Mouse (Mus musculus) left cerebral cortex, postnatal 36 days (tissue): ENCODE measurements around the gene 0610030E20Rik. TPM values are rescaled to one million over a fixed set of nuclear protein-coding genes. Genes with fewer than 3 reads are reported as not detected.
A peak's percentile ranks its signal among the peaks of the same experiment; 100 is the strongest.

Experiments
- DNase-seq, 2 experiments: peaks; one replicate each; pipeline ENCODE4 v3.0.0; 2021 to 2022; ENCODE audit warnings: low spot score in 2 of 2, mixed read lengths in 1 of 2
- intact Hi-C: fragments of 180-260 bp; cut with DNase I; formaldehyde crosslinking; loops from one replicate; pipeline ENCODE4 v1.15.1; 2025
- total RNA-seq, 2 experiments: library from RNA; stranded (reverse); gene quantifications; 2 replicates each; pipeline ENCODE4 v1.2.3; 2021

0610030E20Rik gene
- total RNA-seq, 2 experiments from 2014 or later: 13.9 to 19.0 TPM

DNA sequence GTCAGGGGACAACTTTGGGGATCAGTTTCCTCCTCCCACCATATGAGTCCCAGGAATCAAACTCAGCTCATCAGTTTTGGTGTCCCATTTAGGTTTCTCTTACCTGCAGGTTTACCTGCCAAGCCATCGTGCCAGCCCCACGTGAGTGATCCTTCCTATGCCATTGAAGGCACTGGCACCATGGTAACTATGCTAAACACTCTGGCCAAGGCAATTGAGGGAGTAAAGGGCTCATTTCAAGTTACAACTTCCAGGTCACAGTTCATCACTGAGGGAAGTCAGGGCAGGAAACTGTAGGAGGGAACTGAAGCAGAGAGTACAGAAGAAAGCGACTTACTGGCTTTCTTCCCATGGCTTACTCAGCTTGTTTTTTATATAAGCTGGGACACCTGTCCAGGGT is 19.2 kb downstream of the 0610030E20Rik start:
- intact Hi-C loops: loop anchor here (5.0 kb wide), 1 partner anchor 41 kb away; no protein-coding TSS in a partner anchor
- no peak for DNase-seq

- intact Hi-C loops: loop anchor here (5.0 kb wide), 1 partner anchor 40 kb away; no protein-coding TSS in a partner anchor
- DNase-seq: no peak
Measured at GRCm38 (mm10) chr6:72366844-72367443, 19.8 kb downstream of the 0610030E20Rik start, which contains the start of gene Rnf181. Rnf181 (minus strand) TSS chr6:72366956.

DNA sequence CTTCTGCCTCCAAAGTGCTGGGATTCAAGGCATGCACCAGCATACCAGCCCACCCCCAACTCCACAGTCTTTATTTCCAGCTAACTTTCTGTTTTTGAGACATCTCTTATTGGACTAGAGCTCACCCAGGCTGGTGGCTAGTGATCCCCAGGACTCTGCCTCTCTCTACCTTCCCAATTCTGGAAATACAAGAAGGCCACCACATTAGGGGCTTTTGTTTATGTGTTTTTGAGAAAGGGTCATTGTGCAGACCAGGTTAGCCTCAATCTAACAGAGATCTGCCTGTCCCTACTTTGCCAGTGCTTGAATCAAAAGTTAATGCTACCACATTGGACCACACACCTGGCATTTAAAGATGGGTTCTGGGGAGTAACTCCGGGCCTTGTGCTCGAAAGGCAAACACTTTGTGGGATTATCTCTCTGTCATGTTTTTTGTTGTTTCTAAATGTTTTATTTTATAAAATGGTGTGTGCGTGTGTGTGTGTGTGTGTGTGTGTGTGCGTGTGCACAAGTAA is 20.4 kb downstream of the 0610030E20Rik start:
- DNase-seq: no peak
- intact Hi-C loops: loop anchor here (5.0 kb wide), 1 partner anchor 40 kb away; no protein-coding TSS in a partner anchor

GRCm38 (mm10) chr6:72369557-72369956 is 22.4 kb downstream of the 0610030E20Rik start:
- intact Hi-C loops: loop anchor here (5.0 kb wide), 1 partner anchor 38 kb away; no protein-coding TSS in a partner anchor
- DNase-seq: no peak

GRCm38 (mm10) chr6:72370091-72370490 is 23.0 kb downstream of the 0610030E20Rik start:
- DNase-seq: no peak
- intact Hi-C loops: no loop called here

GRCm38 (mm10) chr6:72371147-72371546 is 24.0 kb downstream of the 0610030E20Rik start:
- DNase-seq: peak in 1 of 2 experiments; percentile 45
- intact Hi-C loops: no loop called here

DNA sequence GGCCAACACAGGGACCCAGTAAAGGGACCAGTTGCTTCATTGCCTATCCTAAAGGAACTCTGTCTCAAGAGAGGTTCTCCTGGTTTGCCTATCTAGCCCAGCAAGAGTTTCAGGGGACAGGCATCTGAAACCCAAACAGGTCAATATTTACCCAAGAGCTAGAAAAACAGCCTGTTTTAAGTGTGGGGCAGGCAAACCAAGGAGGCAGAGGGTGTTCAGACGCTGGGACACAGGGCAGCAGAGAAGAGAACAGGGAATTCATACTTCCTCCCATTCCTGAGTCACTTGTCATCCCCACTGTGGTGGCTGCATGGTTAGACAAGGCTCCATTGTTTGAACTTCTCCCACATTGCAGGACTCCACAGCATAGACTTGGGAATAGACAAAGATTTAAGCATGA is 24.5 kb downstream of the 0610030E20Rik start:
- intact Hi-C loops: no loop called here

DNA sequence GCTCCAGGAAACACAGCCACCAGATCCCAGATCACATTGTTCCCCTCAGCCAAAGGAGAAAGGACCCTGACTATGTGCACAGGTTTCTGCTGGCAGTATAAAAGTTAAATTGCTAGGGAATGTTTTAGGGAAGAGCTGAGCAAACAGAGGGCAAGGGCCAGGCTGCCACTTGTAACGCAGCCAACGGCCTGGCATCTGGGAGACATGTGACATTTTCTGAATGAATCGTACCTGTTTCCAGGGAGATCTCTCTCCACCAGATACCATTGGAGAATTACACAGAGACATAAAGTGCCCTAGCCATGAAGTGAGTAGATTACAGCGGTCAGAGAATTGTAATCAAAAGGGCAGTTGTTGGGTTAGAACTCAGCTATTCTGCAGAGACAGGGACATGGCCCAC is 26.1 kb downstream of the 0610030E20Rik start:
- intact Hi-C loops: no loop called here

More for the DNA sequence above, 24.5 kb downstream of the 0610030E20Rik start:
- DNase-seq: no peak

DNA sequence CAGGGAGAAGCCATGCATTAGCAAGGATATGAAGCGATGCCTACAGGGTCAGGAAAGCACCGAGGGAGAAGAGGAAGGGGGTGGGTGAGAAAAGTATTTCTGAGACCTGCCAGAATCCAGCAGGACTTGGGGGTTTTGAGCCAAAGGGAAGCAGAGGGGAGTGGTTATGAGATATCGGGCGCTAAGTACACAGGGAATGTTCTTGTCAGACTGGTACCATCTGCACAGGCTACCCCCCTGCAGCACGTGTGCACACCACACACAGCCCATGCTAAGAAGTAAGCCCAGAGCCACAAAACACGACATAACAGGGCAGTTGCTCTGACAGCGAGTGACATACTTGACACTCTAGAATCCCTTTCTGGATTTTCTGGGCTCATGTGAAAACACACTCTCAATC is 27.1 kb downstream of the 0610030E20Rik start:
- intact Hi-C loops: no loop called here
- DNase-seq: no peak

More for the DNA sequence above, 26.1 kb downstream of the 0610030E20Rik start:
- no peak for DNase-seq

- intact Hi-C loops: no loop called here
- DNase-seq: no peak
Measured at GRCm38 (mm10) chr6:72374820-72375563, 27.9 kb downstream of the 0610030E20Rik start.

GRCm38 (mm10) chr6:72378510-72379234 is 31.6 kb downstream of the 0610030E20Rik start:
- no peak for DNase-seq
- intact Hi-C loops: no loop called here

DNA sequence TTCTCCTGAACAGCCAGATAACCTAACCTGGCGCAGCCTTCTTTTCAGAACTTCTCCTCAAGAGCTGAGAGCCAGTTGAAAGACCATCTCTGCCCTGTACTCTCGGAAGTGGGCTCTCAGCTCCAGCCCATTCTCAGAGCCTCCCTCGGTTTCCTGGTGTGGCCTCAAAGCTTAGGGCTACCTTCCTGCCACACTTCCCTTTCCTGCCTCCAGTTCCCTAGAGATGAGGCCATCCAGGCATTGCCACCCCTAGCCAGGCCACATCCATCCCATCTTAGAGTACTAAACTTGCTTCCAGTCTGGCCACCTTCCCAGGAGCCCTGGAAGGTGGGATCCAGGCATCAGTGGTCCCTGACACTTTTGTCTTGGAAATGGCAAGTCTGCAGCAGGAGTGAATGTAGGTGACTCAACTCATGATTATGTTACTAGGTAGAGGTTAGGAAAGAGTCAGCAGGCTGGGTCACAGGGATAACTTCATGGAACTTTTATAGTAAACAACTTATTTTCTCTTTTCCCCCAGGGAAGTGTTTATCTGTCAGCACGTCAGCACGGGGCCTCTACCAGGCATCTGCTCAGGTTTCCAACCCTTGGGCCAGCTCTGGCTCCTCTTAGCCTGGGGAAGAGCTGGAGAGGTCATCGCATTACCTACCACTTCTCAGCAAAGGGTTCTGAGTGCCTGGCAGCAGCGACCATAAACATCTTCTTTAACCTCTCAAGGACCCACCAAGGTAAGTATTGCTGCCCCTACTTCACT is 32.4 kb downstream of the 0610030E20Rik start:
- DNase-seq: no peak
- intact Hi-C loops: no loop called here

DNA sequence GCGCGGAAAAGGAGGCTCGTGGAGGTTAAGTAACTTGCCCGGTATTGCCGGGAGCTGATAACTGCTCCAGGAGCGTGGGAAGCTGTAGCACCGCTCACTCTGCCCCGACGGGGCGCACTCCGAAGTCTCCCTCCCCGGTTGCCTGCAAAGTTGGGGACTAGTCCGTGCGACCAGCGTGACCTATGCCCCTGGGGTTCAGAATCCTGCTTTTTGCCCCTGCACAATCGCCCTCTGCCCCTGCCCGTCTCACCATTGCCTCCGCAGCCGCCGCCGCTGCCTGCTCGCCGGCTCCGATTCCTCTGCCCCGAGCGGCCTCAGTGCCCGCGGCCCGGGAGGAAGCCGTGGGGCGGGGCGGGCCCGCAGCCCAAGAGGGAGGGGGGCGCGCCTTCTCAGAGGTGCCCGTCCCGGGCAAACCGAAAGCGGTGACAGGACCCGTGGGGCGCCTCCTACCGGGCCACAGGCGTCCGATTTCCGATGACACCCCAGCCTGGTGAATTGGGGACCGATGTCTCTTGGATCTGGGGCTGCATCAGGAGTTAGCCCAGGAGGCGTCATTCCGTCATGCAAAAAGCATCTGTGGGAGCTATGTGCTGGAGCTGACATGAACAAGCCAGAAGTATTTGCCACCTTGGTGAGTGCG is 33.1 kb downstream of the 0610030E20Rik start, which contains the start of gene Vamp5:
TSS of gene Vamp5 (minus strand) at position 338 of the 640 bp plus-strand sequence.
- DNase-seq: no peak
- intact Hi-C loops: no loop called here

- DNase-seq: no peak
- intact Hi-C loops: no loop called here
Measured at GRCm38 (mm10) chr6:72382494-72382893, 35.4 kb downstream of the 0610030E20Rik start.

- intact Hi-C loops: no loop called here
- DNase-seq: no peak
Measured at GRCm38 (mm10) chr6:72383142-72383820, 36.2 kb downstream of the 0610030E20Rik start.

- intact Hi-C loops: no loop called here
Measured at GRCm38 (mm10) chr6:72383952-72384351, 36.8 kb downstream of the 0610030E20Rik start.

GRCm38 (mm10) chr6:72385258-72385657 is 38.1 kb downstream of the 0610030E20Rik start:
- DNase-seq: no peak

More at GRCm38 (mm10) chr6:72383952-72384351, 36.8 kb downstream of the 0610030E20Rik start:
- no peak for DNase-seq

DNA sequence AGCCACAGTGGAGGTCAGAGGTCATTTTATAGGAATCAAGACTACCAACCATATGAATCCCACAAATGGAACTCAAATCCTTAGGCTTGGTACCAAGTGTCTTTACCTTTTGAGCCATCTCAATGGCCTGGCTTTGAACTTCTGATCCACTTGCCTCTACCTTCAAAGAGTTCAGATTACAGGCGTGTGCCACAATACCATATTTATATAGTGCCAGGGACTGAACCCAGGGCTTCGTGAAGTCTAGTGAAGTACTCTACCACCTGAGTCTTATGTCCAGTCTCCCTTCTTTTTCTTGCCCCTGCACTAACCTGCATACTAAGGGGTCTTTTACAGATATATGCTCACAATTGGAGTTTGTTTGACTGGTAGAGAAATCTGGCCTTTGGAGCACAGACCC is 39.4 kb downstream of the 0610030E20Rik start:
- intact Hi-C loops: no loop called here
- no peak for DNase-seq

More at GRCm38 (mm10) chr6:72385258-72385657, 38.1 kb downstream of the 0610030E20Rik start:
- intact Hi-C loops: no loop called here
